Mouse (Mus musculus) midbrain, embryonic 12.5 days (tissue): ENCODE data around the gene Olfr720. TPM values are rescaled to one million over a fixed set of nuclear protein-coding genes. Genes with fewer than 3 reads are reported as not detected.

Source experiments
- ATAC-seq: fragments of 200-750 bp; cut with Nextera tagmentation; 2 replicates; pipeline ENCODE4 v1.8.0; 2017; ENCODE audit warnings: low read depth, moderate TSS enrichment, moderate library complexity; ENCODE audit not compliant: low FRiP score
- H3K27ac ChIP-seq: fragments of 300-500 bp; sonication (generic); replicated peaks from 2 replicates; pipeline ENCODE4 v1.5.1; 2016; ENCODE audit warnings: mild to moderate bottlenecking
- H3K27me3 ChIP-seq: fragments of 300-500 bp; sonication (generic); 2 replicates; pipeline ENCODE4 v1.6.1; 2016; ENCODE audit warnings: mild to moderate bottlenecking
- H3K36me3 ChIP-seq: fragments of 300-500 bp; sonication (generic); 2 replicates; pipeline ENCODE4 v1.6.1; 2016
- H3K4me1 ChIP-seq: fragments of 300-500 bp; sonication (generic); 2 replicates; pipeline ENCODE4 v1.6.1; 2016
- H3K4me2 ChIP-seq: fragments of 300-500 bp; sonication (generic); replicated peaks from 2 replicates; pipeline ENCODE4 v1.6.1; 2016; ENCODE audit warnings: mild to moderate bottlenecking, moderate library complexity
- H3K4me3 ChIP-seq: fragments of 300-500 bp; sonication (generic); 2 replicates; pipeline ENCODE4 v1.5.1; 2016; ENCODE audit warnings: mild to moderate bottlenecking
- H3K9ac ChIP-seq: fragments of 300-500 bp; sonication (generic); replicated peaks from 2 replicates; pipeline ENCODE4 v1.6.1; 2016; ENCODE audit warnings: mild to moderate bottlenecking, moderate library complexity
- H3K9me3 ChIP-seq: fragments of 300-500 bp; sonication (generic); 2 replicates; pipeline ENCODE4 v1.6.1; 2016; ENCODE audit warnings: mild to moderate bottlenecking
- whole genome bisulfite sequencing: fragments of 180-500 bp; shearing (Covaris S2); methylation state at CpG from one replicate; pipeline ENCODE4 v1.1.7; 2016; 5-methylcytosine and 5-hydroxymethylcytosine counted together
- polyA plus RNA-seq: library from polyadenylated mRNA; unstranded; fragments of >200 nt; fragmentation: Nextera tagmentation; extraction: Ambion mirVana; gene quantifications from 2 replicates; pipeline ENCODE4 v1.2.1, GENCODE M21; 2016

Gene Olfr720
- polyA plus RNA-seq: not detected in 2 replicates

DNA sequence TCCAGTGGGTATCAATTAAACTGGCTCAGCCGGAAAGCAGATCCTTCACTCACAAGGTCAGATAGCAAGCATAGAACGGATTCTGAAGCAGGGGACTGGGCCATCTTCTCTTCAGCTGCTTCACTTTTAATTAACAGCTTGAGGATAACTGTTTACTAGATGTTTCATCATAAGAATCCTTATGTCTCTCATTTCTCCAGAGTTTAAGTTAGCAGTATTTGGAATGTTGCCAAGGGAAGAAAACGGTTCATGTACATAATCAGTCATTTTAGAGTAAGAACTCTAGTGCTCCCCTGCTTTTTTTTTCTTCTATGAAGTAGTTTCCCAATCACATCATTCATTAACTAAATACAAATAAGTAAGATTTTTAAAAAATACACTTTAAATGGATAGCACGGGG, at the start of gene Olfr720:
Gene Olfr720 (minus strand): TSS at position 101 of the 400 bp plus-strand sequence.
- ATAC-seq: no peak
- H3K9me3 ChIP-seq: 0 out of 2 replicates have a peak, but pooled peaks cover 3% of the 10 kb centered on the region
- H3K36me3 ChIP-seq: no peaks in the 10 kb centered on the region

More for the DNA sequence above, at the start of gene Olfr720:
- Histone ChIP-seq H3K27ac (no peak within 1 kb of the TSS), H3K27me3 (no peaks in the 10 kb centered on the region), H3K4me3 (no peak within 1 kb of the TSS), H3K4me1 (no peaks in the 10 kb centered on the region), H3K4me2 (no peak within 1 kb of the TSS), H3K9ac (no peak within 1 kb of the TSS)
- WGBS: 89% methylated on average over 4 of the region's 4 CpGs

Other genes with a start within 250 kb of the Olfr720 start
- 5.4 and 6.6 TPM in 2 replicates for gene Atxn7, start 225.4 kb downstream of the Olfr720 start, polyA plus RNA-seq
- 201 and 207 TPM in 2 replicates for gene Thoc7, start 225.0 kb downstream of the Olfr720 start, polyA plus RNA-seq
- gene Psmd6, start 65.9 kb downstream of the Olfr720 start, polyA plus RNA-seq: 289 and 291 TPM in 2 replicates
- not detected in 2 replicates for gene Olfr31, start 136.0 kb upstream of the Olfr720 start, polyA plus RNA-seq
- 2.8 and 3.6 TPM in 2 replicates for gene Il3ra, start 159.4 kb upstream of the Olfr720 start, polyA plus RNA-seq
- not detected in 2 replicates for gene Olfr721-ps1, start 214.5 kb upstream of the Olfr720 start, polyA plus RNA-seq